Mouse (Mus musculus) intestine, embryonic 16.5 days (tissue): ENCODE measurements around the gene Mia2. TPM values are rescaled to one million over a fixed set of nuclear protein-coding genes. Genes with fewer than 3 reads are reported as not detected.

ENCODE experiments used
- ATAC-seq: fragments of 200-750 bp; cut with Nextera tagmentation; 2 replicates; pipeline ENCODE4 v1.8.0; 2017; ENCODE audit warnings: moderate TSS enrichment, moderate library complexity
- H3K27ac ChIP-seq: fragments of 300-500 bp; sonication (generic); 2 replicates; pipeline ENCODE4 v1.5.1; 2014; ENCODE audit warnings: mild to moderate bottlenecking, low read length
- H3K27me3 ChIP-seq: fragments of 300-500 bp; sonication (generic); replicated peaks from 2 replicates; pipeline ENCODE4 v1.6.1; 2014; ENCODE audit warnings: low read length, control low read depth, mixed read lengths; ENCODE audit not compliant: control insufficient read depth, insufficient read depth
- H3K36me3 ChIP-seq: fragments of 300-500 bp; sonication (generic); 2 replicates; pipeline ENCODE4 v1.6.1; 2014; ENCODE audit warnings: low read length, control low read depth; ENCODE audit not compliant: control insufficient read depth, insufficient read depth
- H3K4me1 ChIP-seq: fragments of 300-500 bp; sonication (generic); 2 replicates; pipeline ENCODE4 v1.6.1; 2014; ENCODE audit warnings: low read length, control low read depth, mixed read lengths; ENCODE audit not compliant: control insufficient read depth, insufficient read depth
- H3K4me2 ChIP-seq: fragments of 300-500 bp; sonication (generic); 2 replicates; pipeline ENCODE4 v1.6.1; 2014; ENCODE audit warnings: low read depth, low read length, control low read depth
- H3K4me3 ChIP-seq: fragments of 300-500 bp; sonication (generic); 2 replicates; pipeline ENCODE4 v1.5.1; 2014; ENCODE audit warnings: mild to moderate bottlenecking, low read length
- H3K9ac ChIP-seq: fragments of 300-500 bp; sonication (generic); 2 replicates; pipeline ENCODE4 v1.6.1; 2014; ENCODE audit warnings: low read depth, low read length
- H3K9me3 ChIP-seq: fragments of 300-500 bp; sonication (generic); 2 replicates; pipeline ENCODE4 v1.6.1; 2016; ENCODE audit warnings: low read length, control low read depth; ENCODE audit not compliant: control insufficient read depth
- WGBS: fragments of 180-500 bp; shearing (Covaris S2); extraction: QIAGEN DNeasy Blood & Tissue Kit; methylation state at CpG from one replicate; pipeline ENCODE4 v1.1.7; 2014; 5-methylcytosine and 5-hydroxymethylcytosine counted together
- polyA plus RNA-seq: library from polyadenylated mRNA; unstranded; fragments of >200 nt; fragmentation: Nextera tagmentation; extraction: Ambion mirVana; gene quantifications from 2 replicates; pipeline ENCODE4 v1.2.1, GENCODE M21; 2015

The Mia2 gene
- polyA plus RNA-seq, 1 experiment from 2014 or later, result 88.2 TPM

GRCm38 (mm10) chr12:59084446-59084845, 11.2 kb upstream of the Mia2 start:
- peak; percentile 33; the same call in 1 of the 2 replicates for ATAC-seq
- no peak overlapping the region for H3K27ac ChIP-seq
- H3K27me3 ChIP-seq, result no peaks in the 10 kb centered on the region
- 74% methylated on average over 5 of the region's 5 CpGs for WGBS
- no peaks in the 10 kb centered on the region for H3K36me3 ChIP-seq
- no peak overlapping the region for H3K9ac ChIP-seq
- H3K4me2 ChIP-seq, result no peak overlapping the region
- no peaks in the 10 kb centered on the region for H3K9me3 ChIP-seq
- H3K4me3 ChIP-seq, result no peak overlapping the region
- no peaks in the 10 kb centered on the region for H3K4me1 ChIP-seq

GRCm38 (mm10) chr12:59086171-59086570, 9.4 kb upstream of the Mia2 start:
- WGBS, result 83% methylated on average over 5 of the region's 5 CpGs
- Histone ChIP-seq H3K4me2 (no peak overlapping the region), H3K27ac (no peak overlapping the region), H3K36me3 (no peaks in the 10 kb centered on the region), H3K9ac (no peak overlapping the region), H3K4me3 (no peak overlapping the region), H3K27me3 (no peaks in the 10 kb centered on the region), H3K4me1 (no peaks in the 10 kb centered on the region), H3K9me3 (no peaks in the 10 kb centered on the region)
- no peak for ATAC-seq

GRCm38 (mm10) chr12:59093543-59093942, 2.1 kb upstream of the Mia2 start:
- H3K9me3 ChIP-seq, result no peaks in the 10 kb centered on the region
- ATAC-seq, result peak; percentile 47
- no peak overlapping the region for H3K9ac ChIP-seq
- no peak overlapping the region for H3K4me3 ChIP-seq
- H3K4me1 ChIP-seq, result 0 out of 2 replicates have a peak, but pooled peaks cover 3% of the 10 kb centered on the region
- no peak overlapping the region for H3K4me2 ChIP-seq
- no peaks in the 10 kb centered on the region for H3K27me3 ChIP-seq
- H3K36me3 ChIP-seq, result no peaks in the 10 kb centered on the region
- peak overlapping the region; percentile 45; the same call in 1 of the 2 replicates for H3K27ac ChIP-seq
- 23% methylated on average over 2 of the region's 2 CpGs for WGBS

- Histone ChIP-seq H3K4me3 (no peak overlapping the region), H3K36me3 (no peaks in the 10 kb centered on the region), H3K9me3 (no peaks in the 10 kb centered on the region), H3K27me3 (no peaks in the 10 kb centered on the region), H3K4me2 (no peak overlapping the region), H3K4me1 (no peaks in the 10 kb centered on the region), H3K9ac (no peak overlapping the region), H3K27ac (no peak overlapping the region)
- 66% methylated on average over 5 of the region's 5 CpGs for WGBS
- ATAC-seq, result peak; percentile 62; the same call in 1 of the 2 replicates
Observed at GRCm38 (mm10) chr12:59104771-59105170, 9.2 kb downstream of the Mia2 start.

- no peaks in the 10 kb centered on the region for H3K9me3 ChIP-seq
- peak overlapping the region; percentile 29; the same call in 1 of the 2 replicates for H3K27ac ChIP-seq
- H3K9ac ChIP-seq, result no peak overlapping the region
- ATAC-seq, result peak; percentile 85
- no peaks in the 10 kb centered on the region for H3K4me1 ChIP-seq
- no peak overlapping the region for H3K4me2 ChIP-seq
- H3K4me3 ChIP-seq, result no peak overlapping the region
- WGBS, result 64% methylated on average over 6 of the region's 6 CpGs
- no peaks in the 10 kb centered on the region for H3K27me3 ChIP-seq
- no peaks in the 10 kb centered on the region for H3K36me3 ChIP-seq
Observed at GRCm38 (mm10) chr12:59105914-59106313, 10.3 kb downstream of the Mia2 start.

- Histone ChIP-seq H3K27me3 (no peaks in the 10 kb centered on the region), H3K9ac (no peak overlapping the region), H3K4me2 (no peak overlapping the region), H3K9me3 (no peaks in the 10 kb centered on the region), H3K4me1 (no peaks in the 10 kb centered on the region), H3K36me3 (no peaks in the 10 kb centered on the region), H3K4me3 (no peak overlapping the region), H3K27ac (no peak overlapping the region)
- WGBS, result 83% methylated on average over 5 of the region's 5 CpGs
- peak; percentile 45 for ATAC-seq
Observed at GRCm38 (mm10) chr12:59106491-59106890, 10.9 kb downstream of the Mia2 start.

GRCm38 (mm10) chr12:59107926-59108325, 12.3 kb downstream of the Mia2 start:
- H3K9me3 ChIP-seq, result no peaks in the 10 kb centered on the region
- H3K4me2 ChIP-seq, result no peak overlapping the region
- no peaks in the 10 kb centered on the region for H3K4me1 ChIP-seq
- no peak overlapping the region for H3K4me3 ChIP-seq
- 91% methylated on average over 4 of the region's 4 CpGs for WGBS
- no peak overlapping the region for H3K27ac ChIP-seq
- no peak for ATAC-seq
- H3K9ac ChIP-seq, result no peak overlapping the region
- no peaks in the 10 kb centered on the region for H3K27me3 ChIP-seq
- H3K36me3 ChIP-seq, result no peaks in the 10 kb centered on the region

- Histone ChIP-seq H3K27ac (no peak overlapping the region), H3K4me1 (no peaks in the 10 kb centered on the region), H3K4me2 (no peak overlapping the region), H3K27me3 (no peaks in the 10 kb centered on the region), H3K4me3 (no peak overlapping the region), H3K36me3 (no peaks in the 10 kb centered on the region), H3K9ac (no peak overlapping the region), H3K9me3 (no peaks in the 10 kb centered on the region)
- 72% methylated on average over 3 of the region's 3 CpGs for WGBS
- no peak for ATAC-seq
Observed at GRCm38 (mm10) chr12:59117184-59117583, 21.6 kb downstream of the Mia2 start.

GRCm38 (mm10) chr12:59125426-59125825, 29.8 kb downstream of the Mia2 start:
- Histone ChIP-seq H3K9me3 (no peaks in the 10 kb centered on the region), H3K27me3 (no peaks in the 10 kb centered on the region), H3K36me3 (no peaks in the 10 kb centered on the region), H3K4me1 (0 out of 2 replicates have a peak, but pooled peaks cover 3% of the 10 kb centered on the region), H3K9ac (no peak overlapping the region), H3K27ac (no peak overlapping the region), H3K4me2 (no peak overlapping the region), H3K4me3 (no peak overlapping the region)
- 89% methylated on average over 2 of the region's 2 CpGs for WGBS
- ATAC-seq, result no peak

- Histone ChIP-seq H3K36me3 (no peaks in the 10 kb centered on the region), H3K27me3 (no peaks in the 10 kb centered on the region), H3K4me3 (no peak overlapping the region), H3K4me1 (peaks cover 14% of the 10 kb centered on the region), H3K9ac (no peak overlapping the region), H3K27ac (no peak overlapping the region), H3K9me3 (no peaks in the 10 kb centered on the region), H3K4me2 (no peak overlapping the region)
- WGBS, result 80% methylated on average over 10 of the region's 10 CpGs
- no peak for ATAC-seq
Observed at GRCm38 (mm10) chr12:59128501-59128900, 32.9 kb downstream of the Mia2 start.
